ENCODE assay signal across 9 mouse cellular contexts in the genomic region with DNA sequence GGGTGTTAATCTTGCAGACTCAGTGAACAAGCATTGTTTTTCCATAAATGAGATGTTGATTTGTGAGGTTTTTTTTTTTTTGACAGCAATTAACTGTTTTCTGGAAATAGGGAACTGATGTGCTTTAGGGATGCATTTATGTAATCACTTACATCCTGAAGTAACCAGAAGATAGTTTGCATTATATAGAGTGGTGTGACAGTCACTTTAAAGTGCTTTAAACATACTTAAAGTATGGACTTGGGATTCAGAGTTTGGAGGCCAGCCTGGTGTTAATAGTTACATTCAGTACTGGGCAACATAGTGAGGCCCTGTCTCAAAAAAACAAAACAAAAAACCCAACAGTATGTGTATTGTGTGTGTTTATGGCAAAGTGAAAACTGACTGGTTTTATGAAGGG. TPM values are rescaled to one million over a fixed set of nuclear protein-coding genes. Genes with fewer than 3 reads are reported as not detected.
A peak's percentile ranks its signal among the peaks of the same experiment; 100 is the strongest.
DNase-seq lines count a peak whose midpoint lies in the region; ATAC-seq and TF ChIP-seq lines count a peak whose summit lies in the region.
"Had no signal": no experiment of that assay in that cellular context is flagged by ENCODE, and none has a peak within 500 bp of the region (broad histone marks: within the 10 kb centered on the region; RNA-seq: fewer than 3 reads in every experiment).

No protein-coding gene starts in this region.

- H3K27ac ChIP-seq in heart, embryonic 12.5 days (ENCODE audit: poor library complexity, severe bottlenecking) = no peak overlapping the region
- H3K27ac ChIP-seq in MEL (ENCODE audit: control insufficient read depth, low read depth, low read length) = no peak overlapping the region
- H3K27ac ChIP-seq in hindbrain, embryonic 12.5 days = no peak overlapping the region
- no peak overlapping the region for H3K27ac ChIP-seq in midbrain, embryonic 10.5 days (replicated peaks)

- intact Hi-C loops in heart, postnatal 10 days (cut with DNase I) = loop anchor here (1.0 to 5.0 kb wide), 3 partner anchors 9 to 196 kb away; no protein-coding TSS in a partner anchor

- H3K27me3 ChIP-seq in heart, embryonic 12.5 days (replicated peaks) = no peaks in the 10 kb centered on the region
- no peaks in the 10 kb centered on the region for H3K27me3 ChIP-seq in MEL (ENCODE audit: control insufficient read depth in 1 of 2, insufficient read depth in 2 of 2, low read length in 2 of 2)
- H3K27me3 ChIP-seq in hindbrain, embryonic 12.5 days = no peaks in the 10 kb centered on the region
- no peaks in the 10 kb centered on the region for H3K27me3 ChIP-seq in midbrain, embryonic 10.5 days (ENCODE audit: low read depth, poor library complexity, severe bottlenecking)

- TF ChIP-seq CTCF in MEL (IDR thresholded peaks at IDR 0.05 in 2 of 3, conservative IDR thresholded peaks at IDR 0.05 in 1 of 3; ENCODE audit: control insufficient read depth in 1 of 3, insufficient read depth in 1 of 3, low read depth in 2 of 3, low read length in 3 of 3, poor library complexity in 1 of 3, severe bottlenecking in 1 of 3) = no peak

- H3K9me3 ChIP-seq in heart, embryonic 12.5 days (replicated peaks) = no peaks in the 10 kb centered on the region
- H3K9me3 ChIP-seq in MEL (replicated peaks; ENCODE audit: insufficient read depth, low read length) = no peaks in the 10 kb centered on the region
- H3K9me3 ChIP-seq in hindbrain, embryonic 12.5 days (replicated peaks) = no peaks in the 10 kb centered on the region
- H3K9me3 ChIP-seq in midbrain, embryonic 10.5 days (replicated peaks) = no peaks in the 10 kb centered on the region

- TF ChIP-seq RAD21 in MEL (IDR thresholded peaks at IDR 0.05; ENCODE audit: low read depth, low read length) = no peak

- peak overlapping the region; percentile 56 for H3K9ac ChIP-seq in heart, embryonic 12.5 days
- H3K9ac ChIP-seq in MEL (ENCODE audit: control insufficient read depth, low read depth, low read length, poor library complexity, severe bottlenecking) = peak overlapping the region; percentile 99
- peak overlapping the region; percentile 93 for H3K9ac ChIP-seq in hindbrain, embryonic 12.5 days

- peaks cover 42% of the 10 kb centered on the region for H3K79me2 ChIP-seq in MEL (ENCODE audit: control insufficient read depth, insufficient read depth, low read length, poor library complexity)

- peak overlapping the region; percentile 64 for H3K4me2 ChIP-seq in heart, embryonic 12.5 days
- peak overlapping the region; percentile 71 for H3K4me2 ChIP-seq in hindbrain, embryonic 12.5 days (replicated peaks)

- no peak; a peak in 1 of 4 replicates for TF ChIP-seq EP300 in MEL (IDR thresholded peaks at IDR 0.05; ENCODE audit: low read depth in 1 of 2, low read length in 2 of 2)

- ATAC-seq in heart, embryonic 12.5 days (ENCODE audit: insufficient number of reproducible peaks, low FRiP score) = no peak
- no peak for ATAC-seq in hindbrain, embryonic 12.5 days (ENCODE audit: low FRiP score)

- no peak for DNase-seq in heart, postnatal 10 days
- DNase-seq in MEL (ENCODE audit: low read depth, low spot score) (no peak), MN1 (ENCODE audit: low spot score) (no peak)
- DNase-seq in midbrain, embryonic 10.5 days (ENCODE audit: low spot score) = no peak
- no peak for DNase-seq in T-cell, adult 2 months (ENCODE audit: low spot score)
- no peak for DNase-seq in frontal cortex, postnatal 36 days (ENCODE audit: low spot score in 2 of 2)

- H3K4me1 ChIP-seq in heart, embryonic 12.5 days (replicated peaks) = peaks cover 6% of the 10 kb centered on the region; the same call in 1 of the 2 replicates
- peaks cover 6 to 9% of the 10 kb centered on the region in 2 experiments; a peak in 2 of 4 replicates for H3K4me1 ChIP-seq in MEL (ENCODE audit: control insufficient read depth in 1 of 2, insufficient read depth in 2 of 2, low read length in 2 of 2)
- peaks cover 7% of the 10 kb centered on the region for H3K4me1 ChIP-seq in hindbrain, embryonic 12.5 days
- H3K4me1 ChIP-seq in midbrain, embryonic 10.5 days = peaks cover 20% of the 10 kb centered on the region

- TF ChIP-seq POLR2A in MEL (IDR thresholded peaks at IDR 0.05; ENCODE audit: control insufficient read depth in 1 of 2, insufficient read depth in 1 of 2, low read depth in 1 of 2, low read length in 2 of 2, poor library complexity in 1 of 2) = no peak

- H3K36me3 ChIP-seq in heart, embryonic 12.5 days = peaks cover 31% of the 10 kb centered on the region
- peaks cover 39 to 41% of the 10 kb centered on the region in 2 experiments for H3K36me3 ChIP-seq in MEL (ENCODE audit: control insufficient read depth in 1 of 2, insufficient read depth in 2 of 2, low read length in 2 of 2)
- H3K36me3 ChIP-seq in hindbrain, embryonic 12.5 days = peaks cover 27% of the 10 kb centered on the region
- H3K36me3 ChIP-seq in midbrain, embryonic 10.5 days = peaks cover 49% of the 10 kb centered on the region

- H3K4me3 ChIP-seq in heart, embryonic 12.5 days = peak overlapping the region; percentile 81
- peak overlapping the region; percentile 5 to 81; a peak in 3 of 4 replicates for H3K4me3 ChIP-seq in MEL (ENCODE audit: control insufficient read depth in 1 of 2, insufficient read depth in 1 of 2, low read depth in 2 of 2, low read length in 2 of 2)
- peak overlapping the region; percentile 81 for H3K4me3 ChIP-seq in hindbrain, embryonic 12.5 days
- peak overlapping the region; percentile 86 for H3K4me3 ChIP-seq in midbrain, embryonic 10.5 days

TF ChIP-seq in MEL, 35 proteins besides CTCF, POLR2A, EP300 and RAD21 (continues in another document):
- TF ChIP-seq ZC3H11A (IDR thresholded peaks at IDR 0.05; ENCODE audit: low read depth, low read length) (no peak), MXI1 (IDR thresholded peaks at IDR 0.05; ENCODE audit: low read depth, low read length) (peak; percentile 58; the same call in 1 of the 2 replicates), SIN3A (IDR thresholded peaks at IDR 0.05; ENCODE audit: low read length) (peak; percentile 14), TCF12 (IDR thresholded peaks at IDR 0.05; ENCODE audit: low read depth, low read length) (no peak), POLR2AphosphoS5 (IDR thresholded peaks at IDR 0.05; ENCODE audit: borderline replicate concordance, low read depth, low read length) (no peak), TBP (IDR thresholded peaks at IDR 0.05; ENCODE audit: low read depth, low read length) (no peak), MYC (IDR thresholded peaks at IDR 0.05; ENCODE audit: low read depth, low read length) (no peak), SMC3 (IDR thresholded peaks at IDR 0.05; ENCODE audit: low read depth, low read length) (no peak), ZKSCAN1 (IDR thresholded peaks at IDR 0.05; ENCODE audit: low read depth, low read length) (no peak), USF1 (IDR thresholded peaks at IDR 0.05; ENCODE audit: low read depth, low read length) (no peak), MYB (IDR thresholded peaks at IDR 0.05; ENCODE audit: low read depth, low read length) (no peak), CHD1 (IDR thresholded peaks at IDR 0.05; ENCODE audit: low read depth, low read length) (peak; percentile 30; the same call in 1 of the 2 replicates)

RNA-seq across cellular contexts. Expression of a gene that starts 1.4 kb away (rescaled TPM):
- 134 and 142 TPM in 2 replicates for polyA plus RNA-seq in heart, embryonic 12.5 days (2016; fragmentation: Nextera tagmentation; extraction: Ambion mirVana)
- 100 to 1,000 TPM; 547 to 592 TPM for total RNA-seq in heart, postnatal 10 days (2021)
- 359 and 427 TPM in 2 replicates for total RNA-seq in MEL (2012; rRNA removed)
- 1,000 to 10,000 TPM in 1 of 2 experiments, 100 to 1,000 TPM in 1; 977 to 2,091 TPM for polyA plus RNA-seq in MEL (2012; ENCODE audit: insufficient read depth in 1 of 2, insufficient read length in 2 of 2, low read depth in 1 of 2, low replicate concordance in 2 of 2, missing spikeins in 1 of 2)
- polyA plus RNA-seq in hindbrain, embryonic 12.5 days (2016; fragmentation: Nextera tagmentation; extraction: Ambion mirVana) = 153 and 161 TPM in 2 replicates
- polyA plus RNA-seq in midbrain, embryonic 10.5 days (2016; fragmentation: Nextera tagmentation; extraction: Ambion mirVana) = 194 and 201 TPM in 2 replicates

RNA-seq across cellular contexts. Expression of a gene that starts 12.9 kb away (rescaled TPM):
- polyA plus RNA-seq in heart, embryonic 12.5 days (2016; fragmentation: Nextera tagmentation; extraction: Ambion mirVana) = 116 and 119 TPM in 2 replicates
- 10 to 100 TPM; 23.3 to 27.3 TPM for total RNA-seq in heart, postnatal 10 days (2021)
- 15.2 and 17.3 TPM in 2 replicates for total RNA-seq in MEL (2012; rRNA removed)
- 10 to 100 TPM in 1 of 2 experiments, not detected in 1; 73.3 TPM for polyA plus RNA-seq in MEL (2012; ENCODE audit: insufficient read depth in 1 of 2, insufficient read length in 2 of 2, low read depth in 1 of 2, low replicate concordance in 2 of 2, missing spikeins in 1 of 2)
- 89.7 and 91.3 TPM in 2 replicates for polyA plus RNA-seq in hindbrain, embryonic 12.5 days (2016; fragmentation: Nextera tagmentation; extraction: Ambion mirVana)
- 75.7 and 82.3 TPM in 2 replicates for polyA plus RNA-seq in midbrain, embryonic 10.5 days (2016; fragmentation: Nextera tagmentation; extraction: Ambion mirVana)

RNA-seq across cellular contexts. Expression of a gene that starts 26.6 kb away (rescaled TPM):
- polyA plus RNA-seq in heart, embryonic 12.5 days (2016; fragmentation: Nextera tagmentation; extraction: Ambion mirVana) = 0.38 and 0.71 TPM in 2 replicates
- 1 to 10 TPM in 1 of 2 experiments, under 1 TPM in 1; 0.67 to 1.4 TPM for total RNA-seq in heart, postnatal 10 days (2021)
- total RNA-seq in MEL (2012; rRNA removed) = 6.9 and 8.0 TPM in 2 replicates
- 10 to 100 TPM in 1 of 2 experiments, not detected in 1; 22.7 TPM for polyA plus RNA-seq in MEL (2012; ENCODE audit: insufficient read depth in 1 of 2, insufficient read length in 2 of 2, low read depth in 1 of 2, low replicate concordance in 2 of 2, missing spikeins in 1 of 2)
- 0.23 TPM in 1 of 2 replicates, not detected in the other for polyA plus RNA-seq in hindbrain, embryonic 12.5 days (2016; fragmentation: Nextera tagmentation; extraction: Ambion mirVana)
- polyA plus RNA-seq in midbrain, embryonic 10.5 days (2016; fragmentation: Nextera tagmentation; extraction: Ambion mirVana) = 0.10 and 0.50 TPM in 2 replicates

RNA-seq across cellular contexts. Expression of a gene that starts 31.8 kb away (rescaled TPM):
- not detected in 2 replicates for polyA plus RNA-seq in heart, embryonic 12.5 days (2016; fragmentation: Nextera tagmentation; extraction: Ambion mirVana)
- total RNA-seq in heart, postnatal 10 days (2021) = 1 to 10 TPM in 1 of 2 experiments, not detected in 1; 3.6 TPM
- not detected in 2 replicates for total RNA-seq in MEL (2012; rRNA removed)
- not detected for polyA plus RNA-seq in MEL (2012; ENCODE audit: insufficient read depth in 1 of 2, insufficient read length in 2 of 2, low read depth in 1 of 2, low replicate concordance in 2 of 2, missing spikeins in 1 of 2)
- polyA plus RNA-seq in hindbrain, embryonic 12.5 days (2016; fragmentation: Nextera tagmentation; extraction: Ambion mirVana) = 4.3 and 6.6 TPM in 2 replicates
- polyA plus RNA-seq in midbrain, embryonic 10.5 days (2016; fragmentation: Nextera tagmentation; extraction: Ambion mirVana) = 3.5 TPM in 1 of 2 replicates, not detected in the other
- total RNA-seq: layer of hippocampus, postnatal 14 days had no signal

RNA-seq across cellular contexts. Expression of a gene that starts 45.1 kb away (rescaled TPM):
- 14.7 and 17.3 TPM in 2 replicates for polyA plus RNA-seq in heart, embryonic 12.5 days (2016; fragmentation: Nextera tagmentation; extraction: Ambion mirVana)
- total RNA-seq in heart, postnatal 10 days (2021) = 1 to 10 TPM; 5.1 to 5.2 TPM
- total RNA-seq in MEL (2012; rRNA removed) = 1.7 and 2.0 TPM in 2 replicates
- polyA plus RNA-seq in MEL (2012; ENCODE audit: insufficient read depth in 1 of 2, insufficient read length in 2 of 2, low read depth in 1 of 2, low replicate concordance in 2 of 2, missing spikeins in 1 of 2) = 1 to 10 TPM in 1 of 2 experiments, not detected in 1; 2.8 TPM
- 45.5 and 46.0 TPM in 2 replicates for polyA plus RNA-seq in hindbrain, embryonic 12.5 days (2016; fragmentation: Nextera tagmentation; extraction: Ambion mirVana)
- 23.4 and 31.8 TPM in 2 replicates for polyA plus RNA-seq in midbrain, embryonic 10.5 days (2016; fragmentation: Nextera tagmentation; extraction: Ambion mirVana)
